Mouse (Mus musculus): Measurements from ENCODE around the gene Ccdc85c.

Gene Ccdc85c

GRCm38 (mm10) chr12:108171336-108171735 is 103.9 kb downstream of the Ccdc85c start:
- DNase-seq, result no peak

- no peak for DNase-seq
Observed at GRCm38 (mm10) chr12:108170467-108170866, 104.8 kb downstream of the Ccdc85c start.

GRCm38 (mm10) chr12:108168909-108169308 is 106.3 kb downstream of the Ccdc85c start:
- DNase-seq, result no peak

GRCm38 (mm10) chr12:108163706-108164105 is 111.5 kb downstream of the Ccdc85c start:
- DNase-seq, result peak; percentile 27 to 45

GRCm38 (mm10) chr12:108162036-108162435 is 113.2 kb downstream of the Ccdc85c start:
- peak in 1 of 2 experiments; percentile 23 for DNase-seq

- no peak for DNase-seq
Observed at GRCm38 (mm10) chr12:108159863-108160262, 115.4 kb downstream of the Ccdc85c start.

Measured in cerebellum, adult 18-20 months (tissue).